ENCODE assay signal across 14 mouse cellular contexts in the genomic region with DNA sequence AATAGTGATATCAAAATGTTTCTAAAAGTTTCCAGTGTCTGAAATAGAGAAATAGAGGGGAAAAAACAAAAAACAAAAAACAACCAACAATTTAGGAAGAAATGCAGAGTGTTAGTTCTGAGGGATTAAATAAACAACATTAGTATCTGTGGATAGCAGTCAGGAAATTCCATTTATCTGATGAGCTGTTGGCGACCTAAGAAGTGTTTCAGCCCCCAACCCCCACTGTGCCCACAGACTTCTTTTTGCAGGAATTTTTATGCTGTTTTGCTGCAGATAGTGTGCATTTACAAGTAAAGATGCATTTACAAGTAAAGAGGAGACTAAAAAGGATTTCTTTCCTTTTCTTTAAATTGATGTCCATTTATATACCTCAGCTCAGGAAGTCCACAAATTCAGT.
DNase-seq lines count a peak whose midpoint lies in the region; ATAC-seq and TF ChIP-seq lines count a peak whose summit lies in the region.
"Had no signal": no experiment of that assay in that cellular context is flagged by ENCODE, and none has a peak within 500 bp of the region (broad histone marks: within the 10 kb centered on the region; RNA-seq: fewer than 3 reads in every experiment).

No protein-coding gene starts in this region.

- ATAC-seq in forebrain, embryonic 16.5 days = no peak
- no peak for ATAC-seq in kidney, embryonic 16.5 days (ENCODE audit: low FRiP score, low TSS enrichment)
- ATAC-seq: intestine, embryonic 15.5 days; midbrain, embryonic 15.5 days had no signal

- no peaks in the 10 kb centered on the region for H3K9me3 ChIP-seq in forebrain, embryonic 10.5 days
- H3K9me3 ChIP-seq in forebrain, embryonic 16.5 days (ENCODE audit: control insufficient read depth, low read length) = no peaks in the 10 kb centered on the region
- no peaks in the 10 kb centered on the region for H3K9me3 ChIP-seq in kidney, embryonic 16.5 days (ENCODE audit: low read length)
- H3K9me3 ChIP-seq: intestine, embryonic 15.5 days; midbrain, embryonic 15.5 days; neural tube, embryonic 13.5 days had no signal

- H3K27ac ChIP-seq in forebrain, embryonic 10.5 days = 0 out of 2 replicates have a peak overlapping the region, but pooled peaks have one; percentile 3
- H3K27ac ChIP-seq in forebrain, embryonic 16.5 days (ENCODE audit: low read length) = no peak overlapping the region
- H3K27ac ChIP-seq in kidney, embryonic 16.5 days (ENCODE audit: low read length) = peak overlapping the region; percentile 46; the same call in 1 of the 2 replicates
- H3K27ac ChIP-seq in embryonic fibroblast, embryonic 13.5 days (ENCODE audit: insufficient read depth, low read length) = peak overlapping the region; percentile 91
- H3K27ac ChIP-seq: intestine, embryonic 15.5 days; macrophage; midbrain, embryonic 15.5 days; neural tube, embryonic 13.5 days had no signal

- no peak overlapping the region for H3K4me2 ChIP-seq in forebrain, embryonic 16.5 days (ENCODE audit: low read length)
- H3K4me2 ChIP-seq in kidney, embryonic 16.5 days (replicated peaks; ENCODE audit: low read depth, low read length) = 0 out of 2 replicates have a peak overlapping the region, but pooled peaks have one; percentile 23
- H3K4me2 ChIP-seq: midbrain, embryonic 15.5 days; neural tube, embryonic 13.5 days had no signal

- no peak for DNase-seq in forebrain, embryonic 10.5 days (ENCODE audit: extremely low spot score, low spot score)
- no peak for DNase-seq in kidney, adult 8-10 months
- peak; percentile 24 to 49 for DNase-seq in lung, postnatal 4 days
- DNase-seq in thymus, adult 18-20 months = no peak
- no peak for DNase-seq in layer of hippocampus, adult 18-20 months (ENCODE audit: low spot score in 2 of 2)
- DNase-seq: B cell, adult 2 months; retina, postnatal 1 day had no signal

- no peaks in the 10 kb centered on the region for H3K27me3 ChIP-seq in forebrain, embryonic 10.5 days (ENCODE audit: poor library complexity, severe bottlenecking)
- no peaks in the 10 kb centered on the region for H3K27me3 ChIP-seq in forebrain, embryonic 16.5 days (replicated peaks; ENCODE audit: control insufficient read depth, insufficient read depth, low read length)
- no peaks in the 10 kb centered on the region for H3K27me3 ChIP-seq in kidney, embryonic 16.5 days (ENCODE audit: insufficient read depth, low read length)
- H3K27me3 ChIP-seq: midbrain, embryonic 15.5 days; neural tube, embryonic 13.5 days had no signal

- 41% methylated on average over 1 of the region's 1 CpGs for WGBS in forebrain, embryonic 10.5 days
- WGBS in forebrain, embryonic 16.5 days = 54% methylated on average over 1 of the region's 1 CpGs
- WGBS in kidney, embryonic 16.5 days = 29% methylated on average over 1 of the region's 1 CpGs

- no peaks in the 10 kb centered on the region for H3K36me3 ChIP-seq in forebrain, embryonic 10.5 days (replicated peaks)
- no peaks in the 10 kb centered on the region for H3K36me3 ChIP-seq in forebrain, embryonic 16.5 days (ENCODE audit: control insufficient read depth, insufficient read depth)
- no peaks in the 10 kb centered on the region for H3K36me3 ChIP-seq in kidney, embryonic 16.5 days (ENCODE audit: insufficient read depth, low read length)
- H3K36me3 ChIP-seq: intestine, embryonic 15.5 days; midbrain, embryonic 15.5 days; neural tube, embryonic 13.5 days had no signal

- no peak for TF ChIP-seq CTCF in embryonic fibroblast, embryonic 13.5 days (IDR thresholded peaks at IDR 0.05; ENCODE audit: borderline replicate concordance, insufficient read depth, low read length)

- no peak overlapping the region for H3K9ac ChIP-seq in forebrain, embryonic 16.5 days (replicated peaks; ENCODE audit: low read depth, low read length)
- H3K9ac ChIP-seq in kidney, embryonic 16.5 days (replicated peaks; ENCODE audit: low read length) = no peak overlapping the region
- H3K9ac ChIP-seq: intestine, embryonic 15.5 days; midbrain, embryonic 15.5 days; neural tube, embryonic 13.5 days had no signal

- TF ChIP-seq POLR2A in embryonic fibroblast, embryonic 13.5 days (IDR thresholded peaks at IDR 0.05; ENCODE audit: low read depth, low read length) = no peak

- no peak overlapping the region for H3K4me3 ChIP-seq in forebrain, embryonic 10.5 days
- H3K4me3 ChIP-seq in forebrain, embryonic 16.5 days (replicated peaks; ENCODE audit: low read length) = no peak overlapping the region
- no peak overlapping the region for H3K4me3 ChIP-seq in kidney, embryonic 16.5 days (ENCODE audit: low read length)
- no peak overlapping the region for H3K4me3 ChIP-seq in embryonic fibroblast, embryonic 13.5 days (ENCODE audit: insufficient read depth, low read length)
- H3K4me3 ChIP-seq: intestine, embryonic 15.5 days; midbrain, embryonic 15.5 days; neural tube, embryonic 13.5 days had no signal

- peaks cover 44% of the 10 kb centered on the region for H3K4me1 ChIP-seq in forebrain, embryonic 10.5 days
- no peaks in the 10 kb centered on the region for H3K4me1 ChIP-seq in forebrain, embryonic 16.5 days (replicated peaks; ENCODE audit: control insufficient read depth, insufficient read depth, low read length)
- peaks cover 21% of the 10 kb centered on the region for H3K4me1 ChIP-seq in kidney, embryonic 16.5 days (ENCODE audit: insufficient read depth, low read length)
- peaks cover 15% of the 10 kb centered on the region for H3K4me1 ChIP-seq in embryonic fibroblast, embryonic 13.5 days (ENCODE audit: control insufficient read depth, insufficient read depth, low read length)
- H3K4me1 ChIP-seq: midbrain, embryonic 15.5 days; neural tube, embryonic 13.5 days had no signal

Comparison
In these comparisons a context has a peak if more than half of its experiments do, and no peak if none do; other contexts are left out.
1. DNase-seq: peak in lung, postnatal 4 days (2 of 2); none in forebrain, embryonic 10.5 days (single experiment), kidney, adult 8-10 months (0 of 2), thymus, adult 18-20 months (0 of 2) and layer of hippocampus, adult 18-20 months (0 of 2).